Mouse (Mus musculus) ES-Bruce4 (cell line): Measurements from ENCODE around the gene Clock.

ENCODE experiments used
- CTCF ChIP-seq: IDR thresholded peaks from one replicate; pipeline ENCODE4 v1.8.1; 2011; ENCODE audit warnings: low read depth, low read length
- EP300 ChIP-seq: IDR thresholded peaks from 2 replicates; pipeline ENCODE4 v1.6.1; 2011; ENCODE audit warnings: low read depth, low read length; ENCODE audit not compliant: insufficient read depth
- POLR2A ChIP-seq: IDR thresholded peaks from one replicate; pipeline ENCODE4 v1.8.1; 2011; ENCODE audit warnings: low read length; ENCODE audit not compliant: insufficient read depth

DNA sequence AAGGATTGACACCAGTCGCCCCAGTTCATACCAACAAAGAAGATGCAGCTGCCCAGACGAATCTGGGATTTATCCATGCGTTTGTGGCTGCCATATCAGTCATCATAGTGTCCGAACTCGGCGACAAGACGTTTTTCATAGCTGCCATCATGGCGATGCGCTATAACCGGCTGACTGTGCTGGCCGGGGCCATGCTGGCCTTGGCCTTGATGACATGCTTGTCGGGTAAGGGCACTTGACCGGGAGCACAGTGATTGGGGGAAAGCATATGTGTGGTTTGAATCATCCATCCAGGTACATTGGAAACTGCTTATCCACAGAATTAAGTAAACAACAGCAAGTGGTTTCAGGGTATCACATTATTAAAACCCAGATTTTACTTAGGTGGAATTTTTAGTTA, 105.2 kb downstream of the Clock start:
- no peak for TF ChIP-seq POLR2A
- TF ChIP-seq CTCF: no peak
- TF ChIP-seq EP300: no peak
